Comparison of ENCODE assay signal across 8 mouse cellular contexts in the genomic region with DNA sequence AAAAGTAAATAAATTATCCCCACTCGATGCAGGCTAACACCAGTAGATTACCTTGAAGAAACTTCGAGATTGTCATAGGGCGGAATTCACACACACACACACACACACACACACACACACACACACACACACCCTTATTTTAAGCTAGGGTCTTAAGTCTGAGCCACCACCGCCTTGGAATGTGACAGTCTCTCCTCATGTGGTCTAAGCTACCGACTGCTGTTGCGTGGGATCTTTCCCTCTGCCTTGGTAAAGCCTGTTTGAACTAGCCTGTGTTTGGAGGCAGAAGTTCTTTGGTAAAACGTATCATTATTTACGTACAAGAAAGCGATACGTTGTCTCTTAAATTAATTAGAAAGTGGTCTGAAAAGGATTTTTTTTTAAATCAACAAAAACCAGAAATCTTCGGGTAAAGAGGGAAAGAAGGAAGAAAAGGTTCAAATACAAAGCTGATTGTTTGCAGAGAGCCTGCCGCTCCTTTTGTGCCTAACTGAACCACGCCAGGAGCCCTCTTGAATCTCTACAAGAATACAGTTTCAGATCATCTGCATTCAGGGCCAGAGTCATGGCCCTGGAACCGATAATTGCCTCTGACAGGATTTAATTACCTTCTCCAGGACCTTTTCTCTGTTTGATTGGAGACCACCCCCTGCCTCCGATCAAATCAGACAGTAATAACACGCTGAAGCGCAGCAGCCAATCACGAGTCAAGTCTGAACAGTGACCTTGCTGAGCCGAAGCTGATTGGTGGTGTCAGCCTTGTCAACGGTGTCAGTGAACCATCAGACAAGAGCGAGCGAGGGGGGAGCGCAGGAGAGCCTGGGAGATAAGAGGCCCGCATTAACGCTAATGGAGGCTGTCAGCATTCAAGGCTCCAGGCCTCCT. TPM values are rescaled to one million over a fixed set of nuclear protein-coding genes. Genes with fewer than 3 reads are reported as not detected.
DNase-seq lines count a peak whose midpoint lies in the region; ATAC-seq and TF ChIP-seq lines count a peak whose summit lies in the region.

No protein-coding gene starts in this region.

- no peaks in the 10 kb centered on the region for H3K9me3 ChIP-seq in ES-Bruce4 (replicated peaks; ENCODE audit: control insufficient read depth, insufficient read depth, low read length, poor library complexity, severe bottlenecking)
- H3K9me3 ChIP-seq in forebrain, embryonic 13.5 days (replicated peaks), result no peaks in the 10 kb centered on the region
- H3K9me3 ChIP-seq in heart, embryonic 15.5 days (replicated peaks), result no peaks in the 10 kb centered on the region
- H3K9me3 ChIP-seq in midbrain, embryonic 16.5 days (replicated peaks; ENCODE audit: control insufficient read depth, low read length, poor library complexity, severe bottlenecking), result no peaks in the 10 kb centered on the region

- WGBS in forebrain, embryonic 13.5 days, result 4% methylated on average over 25 of the region's 25 CpGs
- 6% methylated on average over 25 of the region's 25 CpGs for WGBS in heart, embryonic 15.5 days
- WGBS in midbrain, embryonic 16.5 days, result 6% methylated on average over 25 of the region's 25 CpGs

- TF ChIP-seq EP300 in ES-Bruce4 (IDR thresholded peaks at IDR 0.05; ENCODE audit: insufficient read depth, low read depth, low read length), result no peak

- TF ChIP-seq CTCF in ES-Bruce4 (IDR thresholded peaks at IDR 0.05; ENCODE audit: low read depth, low read length), result no peak

- H3K4me3 ChIP-seq in ES-Bruce4 (ENCODE audit: low read depth, low read length), result peak overlapping the region; percentile 69
- H3K4me3 ChIP-seq in forebrain, embryonic 13.5 days, result peak overlapping the region; percentile 37
- peak overlapping the region; percentile 58 for H3K4me3 ChIP-seq in heart, embryonic 15.5 days
- peak overlapping the region; percentile 48 for H3K4me3 ChIP-seq in midbrain, embryonic 16.5 days (ENCODE audit: low read depth, low read length)

- TF ChIP-seq POLR2A in ES-Bruce4 (IDR thresholded peaks at IDR 0.05; ENCODE audit: insufficient read depth, low read length), result no peak

- no peaks in the 10 kb centered on the region for H3K4me1 ChIP-seq in ES-Bruce4 (ENCODE audit: control insufficient read depth, insufficient read depth, low read length)
- H3K4me1 ChIP-seq in forebrain, embryonic 13.5 days, result peaks cover 25% of the 10 kb centered on the region
- H3K4me1 ChIP-seq in heart, embryonic 15.5 days (replicated peaks), result peaks cover 11% of the 10 kb centered on the region
- peaks cover 11% of the 10 kb centered on the region for H3K4me1 ChIP-seq in midbrain, embryonic 16.5 days (ENCODE audit: control insufficient read depth, insufficient read depth, low read length)

- H3K27ac ChIP-seq in ES-Bruce4 (ENCODE audit: insufficient read depth, low read length), result no peak overlapping the region
- peak overlapping the region; percentile 87 for H3K27ac ChIP-seq in forebrain, embryonic 13.5 days
- peak overlapping the region; percentile 74 for H3K27ac ChIP-seq in heart, embryonic 15.5 days
- H3K27ac ChIP-seq in midbrain, embryonic 16.5 days (ENCODE audit: low read length), result peak overlapping the region; percentile 91

- DNase-seq in c-Kit-positive CD71-positive TER-119-positive erythroid progenitor cells, embryonic 14.5 days (ENCODE audit: low spot score), result peak; percentile 77
- DNase-seq in kidney, postnatal 10 days, result peak; percentile 71
- peak; percentile 82 for DNase-seq in liver
- peak; percentile 92 for DNase-seq in telencephalon, adult 2 months (ENCODE audit: low read depth, low spot score)

- H3K4me2 ChIP-seq in forebrain, embryonic 13.5 days, result peak overlapping the region; percentile 55
- H3K4me2 ChIP-seq in heart, embryonic 15.5 days, result peak overlapping the region; percentile 74
- peak overlapping the region; percentile 58 for H3K4me2 ChIP-seq in midbrain, embryonic 16.5 days (ENCODE audit: low read length)

- no peaks in the 10 kb centered on the region for H3K36me3 ChIP-seq in ES-Bruce4 (ENCODE audit: control insufficient read depth, insufficient read depth, low read length, poor library complexity, severe bottlenecking)
- no peaks in the 10 kb centered on the region for H3K36me3 ChIP-seq in forebrain, embryonic 13.5 days (ENCODE audit: poor library complexity, severe bottlenecking)
- no peaks in the 10 kb centered on the region for H3K36me3 ChIP-seq in heart, embryonic 15.5 days
- H3K36me3 ChIP-seq in midbrain, embryonic 16.5 days (ENCODE audit: control insufficient read depth, insufficient read depth, low read length), result no peaks in the 10 kb centered on the region

- no peaks in the 10 kb centered on the region for H3K27me3 ChIP-seq in ES-Bruce4 (ENCODE audit: control insufficient read depth, insufficient read depth, low read length, poor library complexity, severe bottlenecking)
- H3K27me3 ChIP-seq in forebrain, embryonic 13.5 days, result no peaks in the 10 kb centered on the region
- no peaks in the 10 kb centered on the region for H3K27me3 ChIP-seq in heart, embryonic 15.5 days
- H3K27me3 ChIP-seq in midbrain, embryonic 16.5 days (ENCODE audit: control insufficient read depth, insufficient read depth, low read depth, low read length), result no peaks in the 10 kb centered on the region

- peak overlapping the region; percentile 21; the same call in 1 of the 2 replicates for H3K9ac ChIP-seq in ES-Bruce4 (ENCODE audit: low read depth, poor library complexity, severe bottlenecking)
- peak overlapping the region; percentile 51 for H3K9ac ChIP-seq in forebrain, embryonic 13.5 days
- H3K9ac ChIP-seq in heart, embryonic 15.5 days, result peak overlapping the region; percentile 52; the same call in 1 of the 2 replicates
- peak overlapping the region; percentile 72 for H3K9ac ChIP-seq in midbrain, embryonic 16.5 days (ENCODE audit: low read depth, low read length)

- ATAC-seq in forebrain, embryonic 13.5 days, result peak; percentile 99
- ATAC-seq in heart, embryonic 15.5 days (replicated peaks; ENCODE audit: insufficient number of reproducible peaks, insufficient read depth, low FRiP score, low read depth), result peak; percentile 94
- ATAC-seq in midbrain, embryonic 16.5 days, result peak; percentile 99

RNA-seq across cellular contexts. Expression of gene Mpped2, which starts 43.1 kb away (rescaled TPM):
- polyA plus RNA-seq in ES-Bruce4 (2011; ENCODE audit: insufficient read depth, insufficient read length, low read depth, missing spikeins), result 5.4 and 7.6 TPM in 2 replicates
- 180 and 197 TPM in 2 replicates for polyA plus RNA-seq in forebrain, embryonic 13.5 days (2015; fragmentation: Nextera tagmentation; extraction: Ambion mirVana)
- polyA plus RNA-seq in heart, embryonic 15.5 days (2015; fragmentation: Nextera tagmentation; extraction: Ambion mirVana), result 43.4 and 57.5 TPM in 2 replicates
- polyA plus RNA-seq in midbrain, embryonic 16.5 days (2015; fragmentation: Nextera tagmentation; extraction: Ambion mirVana), result 99.5 and 110 TPM in 2 replicates

Comparison
In these comparisons a context has a peak if more than half of its experiments do, and no peak if none do; other contexts are left out.
1. H3K9ac ChIP-seq: peak in every context shown above with its lines; median percentile 72 in midbrain, embryonic 16.5 days; 52 in heart, embryonic 15.5 days; 51 in forebrain, embryonic 13.5 days; 21 in ES-Bruce4.